Mouse (Mus musculus): ENCODE data around the gene Cacna2d3. TPM values are rescaled to one million over a fixed set of nuclear protein-coding genes. Genes with fewer than 3 reads are reported as not detected.
A peak's percentile ranks its signal among the peaks of the same experiment; 100 is the strongest.

Gene Cacna2d3
- polyA plus RNA-seq, 1 experiment from 2014 or later = 37.5 TPM

GRCm38 (mm10) chr14:28907659-28908058 is 814.0 kb downstream of the Cacna2d3 start:
- no peak for ATAC-seq (ENCODE audit: insufficient number of reproducible peaks, low FRiP score, low TSS enrichment, low read depth)
- Histone ChIP-seq H3K4me1 (no peaks in the 10 kb centered on the region), H3K4me2 (replicated peaks) (no peak overlapping the region), H3K4me3 (replicated peaks) (no peak overlapping the region), H3K9ac (no peak overlapping the region), H3K36me3 (no peaks in the 10 kb centered on the region), H3K27ac (replicated peaks) (no peak overlapping the region), H3K9me3 (replicated peaks) (no peaks in the 10 kb centered on the region), H3K27me3 (no peaks in the 10 kb centered on the region)
- WGBS = 56% methylated on average over 6 of the region's 6 CpGs

- WGBS = 68% methylated on average over 3 of the region's 3 CpGs
- H3K27ac ChIP-seq (replicated peaks) = no peak overlapping the region
- H3K9ac ChIP-seq = no peak overlapping the region
- no peak overlapping the region for H3K4me3 ChIP-seq (replicated peaks)
- peaks cover 3% of the 10 kb centered on the region for H3K4me1 ChIP-seq
- ATAC-seq (ENCODE audit: insufficient number of reproducible peaks, low FRiP score, low TSS enrichment, low read depth) = no peak
- H3K36me3 ChIP-seq = no peaks in the 10 kb centered on the region
- H3K27me3 ChIP-seq = no peaks in the 10 kb centered on the region
- H3K4me2 ChIP-seq (replicated peaks) = no peak overlapping the region
- H3K9me3 ChIP-seq (replicated peaks) = no peaks in the 10 kb centered on the region
Measured at GRCm38 (mm10) chr14:28892530-28892929, 829.1 kb downstream of the Cacna2d3 start.

DNA sequence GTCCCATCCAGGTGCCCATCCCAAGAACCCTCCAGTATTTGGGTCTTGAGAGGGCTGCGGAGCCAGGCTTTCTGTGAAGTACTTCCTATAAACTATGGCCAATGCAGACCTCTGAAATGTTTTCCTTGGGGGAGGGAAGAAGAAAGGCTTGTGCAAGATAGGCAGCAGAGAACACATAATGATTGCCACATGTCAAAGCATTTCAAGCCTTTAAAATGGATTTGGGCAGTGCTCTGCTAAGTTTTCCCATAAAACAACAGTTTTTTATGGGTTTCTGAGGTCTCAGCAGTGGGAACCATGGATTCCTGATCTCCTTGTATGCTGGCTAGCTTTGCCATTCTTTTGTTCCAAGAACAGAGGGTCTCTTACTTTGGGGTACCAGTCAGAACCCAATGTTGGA is 834.3 kb downstream of the Cacna2d3 start:
- 48% methylated on average over 1 of the region's 1 CpGs for WGBS
- Histone ChIP-seq H3K27ac (replicated peaks) (peak overlapping the region; percentile 70), H3K4me1 (peaks cover 18% of the 10 kb centered on the region), H3K4me2 (replicated peaks) (no peak overlapping the region), H3K36me3 (no peaks in the 10 kb centered on the region), H3K4me3 (replicated peaks) (no peak overlapping the region), H3K9ac (no peak overlapping the region), H3K27me3 (no peaks in the 10 kb centered on the region), H3K9me3 (replicated peaks) (no peaks in the 10 kb centered on the region)
- ATAC-seq (ENCODE audit: insufficient number of reproducible peaks, low FRiP score, low TSS enrichment, low read depth) = no peak

DNA sequence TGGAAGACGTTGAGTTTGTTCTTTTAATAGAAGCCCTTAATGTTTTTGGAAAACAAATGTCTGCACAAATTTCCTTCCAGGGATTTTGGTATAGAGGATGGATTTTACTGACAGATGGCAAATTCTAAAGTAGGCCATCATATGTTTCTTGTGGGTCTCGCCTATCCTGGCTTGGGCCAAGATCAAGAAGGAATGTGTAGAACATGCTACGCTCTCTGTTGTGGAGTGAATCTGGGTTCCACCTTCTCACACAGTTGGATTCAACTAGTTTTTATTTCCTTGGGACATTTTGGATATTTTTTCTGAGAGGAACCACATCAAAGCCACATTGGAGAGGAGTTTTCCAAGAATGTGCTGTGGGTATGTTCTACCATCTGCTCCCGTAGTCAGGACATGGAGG is 835.0 kb downstream of the Cacna2d3 start:
- Histone ChIP-seq H3K27me3 (no peaks in the 10 kb centered on the region), H3K9me3 (replicated peaks) (no peaks in the 10 kb centered on the region), H3K4me3 (replicated peaks) (no peak overlapping the region), H3K4me2 (replicated peaks) (no peak overlapping the region), H3K9ac (no peak overlapping the region), H3K4me1 (peaks cover 18% of the 10 kb centered on the region), H3K36me3 (no peaks in the 10 kb centered on the region), H3K27ac (replicated peaks) (peak overlapping the region; percentile 70)
- peak; percentile 60; the same call in 1 of the 2 replicates for ATAC-seq (ENCODE audit: insufficient number of reproducible peaks, low FRiP score, low TSS enrichment, low read depth)
- 57% methylated on average over 4 of the region's 4 CpGs for WGBS

DNA sequence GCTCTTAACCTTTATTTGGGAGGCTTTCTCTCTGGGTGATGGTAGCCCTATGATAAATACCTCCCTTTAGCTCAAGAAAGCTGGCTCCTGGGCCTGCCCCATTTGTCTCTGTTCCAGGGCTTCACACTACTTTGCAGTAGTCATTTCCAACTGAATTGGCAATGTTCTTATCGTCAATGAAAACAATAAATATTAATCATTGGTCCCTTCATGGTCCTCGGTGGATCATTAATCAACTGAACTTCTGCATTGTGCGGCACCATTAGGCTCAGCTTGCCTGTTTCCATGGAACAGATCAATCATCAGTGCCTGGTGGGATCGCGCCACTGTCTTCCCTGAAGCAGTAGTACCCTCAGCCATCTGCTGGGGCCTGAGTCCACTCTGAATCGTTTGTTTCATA is 850.7 kb downstream of the Cacna2d3 start:
- H3K4me3 ChIP-seq (replicated peaks) = no peak overlapping the region
- no peak for ATAC-seq (ENCODE audit: insufficient number of reproducible peaks, low FRiP score, low TSS enrichment, low read depth)
- WGBS = 89% methylated on average over 6 of the region's 6 CpGs

DNA sequence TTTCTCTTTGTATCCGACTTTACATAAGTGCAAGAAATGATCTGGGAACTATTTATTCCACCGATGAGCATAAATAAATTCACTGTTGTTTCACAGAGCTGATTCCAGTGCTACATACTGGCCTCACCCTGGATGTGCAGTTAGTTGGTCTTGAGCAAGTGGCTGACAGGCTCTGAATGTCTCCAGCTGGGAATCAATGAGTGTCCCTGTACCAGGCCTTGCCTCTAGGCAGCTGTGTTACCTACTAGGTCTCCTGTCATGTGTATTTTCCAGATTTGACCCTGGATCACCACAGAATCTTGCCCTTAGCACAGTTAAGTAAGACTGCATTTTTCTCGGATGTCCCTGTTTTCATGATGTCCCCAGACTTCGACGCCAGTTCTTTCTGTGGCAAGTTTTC is 851.3 kb downstream of the Cacna2d3 start:
- no peak overlapping the region for H3K4me2 ChIP-seq (replicated peaks)
- ATAC-seq (ENCODE audit: insufficient number of reproducible peaks, low FRiP score, low TSS enrichment, low read depth) = no peak
- no peak overlapping the region for H3K4me3 ChIP-seq (replicated peaks)
- no peaks in the 10 kb centered on the region for H3K36me3 ChIP-seq
- no peaks in the 10 kb centered on the region for H3K4me1 ChIP-seq
- WGBS = 94% methylated on average over 5 of the region's 5 CpGs
- H3K27me3 ChIP-seq = no peaks in the 10 kb centered on the region
- H3K9me3 ChIP-seq (replicated peaks) = no peaks in the 10 kb centered on the region
- no peak overlapping the region for H3K27ac ChIP-seq (replicated peaks)
- no peak overlapping the region for H3K9ac ChIP-seq

More for the DNA sequence above, 850.7 kb downstream of the Cacna2d3 start:
- H3K4me1 ChIP-seq = no peaks in the 10 kb centered on the region
- H3K9ac ChIP-seq = no peak overlapping the region
- no peaks in the 10 kb centered on the region for H3K9me3 ChIP-seq (replicated peaks)
- H3K27ac ChIP-seq (replicated peaks) = no peak overlapping the region
- H3K36me3 ChIP-seq = no peaks in the 10 kb centered on the region
- H3K4me2 ChIP-seq (replicated peaks) = no peak overlapping the region
- H3K27me3 ChIP-seq = no peaks in the 10 kb centered on the region

DNA sequence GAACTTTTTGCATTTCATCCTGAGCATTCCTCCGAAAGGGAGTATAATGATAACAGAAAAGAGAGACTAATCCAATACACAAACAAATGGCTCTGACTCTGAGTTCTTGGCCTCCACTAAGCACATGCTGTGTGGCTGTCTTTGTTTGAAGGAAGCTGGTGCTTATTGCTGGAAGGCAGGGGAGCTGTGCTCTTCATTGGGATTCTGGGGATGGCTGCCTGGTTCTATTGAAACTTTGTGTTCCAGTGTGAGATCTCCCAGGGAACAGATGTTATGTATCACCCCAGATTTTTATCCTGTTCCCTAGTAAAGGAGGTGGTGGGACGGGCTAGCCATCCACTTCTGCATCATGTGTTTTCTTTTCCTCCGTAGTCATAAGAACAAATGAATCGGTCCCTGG is 856.7 kb downstream of the Cacna2d3 start:
- Histone ChIP-seq H3K9ac (no peak overlapping the region), H3K4me2 (replicated peaks) (no peak overlapping the region), H3K27me3 (no peaks in the 10 kb centered on the region), H3K36me3 (no peaks in the 10 kb centered on the region), H3K27ac (replicated peaks) (no peak overlapping the region), H3K9me3 (replicated peaks) (no peaks in the 10 kb centered on the region), H3K4me1 (no peaks in the 10 kb centered on the region), H3K4me3 (replicated peaks) (no peak overlapping the region)
- no peak for ATAC-seq (ENCODE audit: insufficient number of reproducible peaks, low FRiP score, low TSS enrichment, low read depth)
- 63% methylated on average over 4 of the region's 4 CpGs for WGBS

- Histone ChIP-seq H3K27ac (replicated peaks) (no peak overlapping the region), H3K9ac (no peak overlapping the region), H3K4me1 (no peaks in the 10 kb centered on the region), H3K27me3 (no peaks in the 10 kb centered on the region), H3K4me3 (replicated peaks) (no peak overlapping the region), H3K36me3 (no peaks in the 10 kb centered on the region), H3K9me3 (replicated peaks) (no peaks in the 10 kb centered on the region), H3K4me2 (replicated peaks) (no peak overlapping the region)
- 80% methylated on average over 2 of the region's 2 CpGs for WGBS
- no peak for ATAC-seq (ENCODE audit: insufficient number of reproducible peaks, low FRiP score, low TSS enrichment, low read depth)
Measured at GRCm38 (mm10) chr14:28861142-28861541, 860.5 kb downstream of the Cacna2d3 start.

Other genes starting within 250 kb of the Cacna2d3 start
- gene Selenok, start 246.4 kb upstream of the Cacna2d3 start, polyA plus RNA-seq (2015; fragmentation: Nextera tagmentation; extraction: Ambion mirVana) = 318 and 334 TPM in 2 replicates

Data from embryonic facial prominence, embryonic 15.5 days (tissue).